Mouse (Mus musculus) brain, embryonic 14.5 days (tissue): ENCODE data around the gene Cd276.

Source experiments
- CTCF ChIP-seq: fragments of 200-500 bp; IDR thresholded peaks from 2 replicates; pipeline ENCODE4 v1.5.1; 2012; ENCODE audit warnings: inconsistent platforms, mild to moderate bottlenecking, moderate library complexity, borderline replicate concordance; ENCODE audit not compliant: insufficient read depth, insufficient read length; ENCODE audit errors: extremely low read depth
- POLR2A ChIP-seq: fragments of 200-500 bp; IDR thresholded peaks from 2 replicates; pipeline ENCODE4 v1.6.1; 2012; ENCODE audit warnings: mild to moderate bottlenecking, inconsistent platforms, borderline replicate concordance; ENCODE audit not compliant: poor library complexity, insufficient read depth, insufficient read length, severe bottlenecking; ENCODE audit errors: extremely low read depth

DNA sequence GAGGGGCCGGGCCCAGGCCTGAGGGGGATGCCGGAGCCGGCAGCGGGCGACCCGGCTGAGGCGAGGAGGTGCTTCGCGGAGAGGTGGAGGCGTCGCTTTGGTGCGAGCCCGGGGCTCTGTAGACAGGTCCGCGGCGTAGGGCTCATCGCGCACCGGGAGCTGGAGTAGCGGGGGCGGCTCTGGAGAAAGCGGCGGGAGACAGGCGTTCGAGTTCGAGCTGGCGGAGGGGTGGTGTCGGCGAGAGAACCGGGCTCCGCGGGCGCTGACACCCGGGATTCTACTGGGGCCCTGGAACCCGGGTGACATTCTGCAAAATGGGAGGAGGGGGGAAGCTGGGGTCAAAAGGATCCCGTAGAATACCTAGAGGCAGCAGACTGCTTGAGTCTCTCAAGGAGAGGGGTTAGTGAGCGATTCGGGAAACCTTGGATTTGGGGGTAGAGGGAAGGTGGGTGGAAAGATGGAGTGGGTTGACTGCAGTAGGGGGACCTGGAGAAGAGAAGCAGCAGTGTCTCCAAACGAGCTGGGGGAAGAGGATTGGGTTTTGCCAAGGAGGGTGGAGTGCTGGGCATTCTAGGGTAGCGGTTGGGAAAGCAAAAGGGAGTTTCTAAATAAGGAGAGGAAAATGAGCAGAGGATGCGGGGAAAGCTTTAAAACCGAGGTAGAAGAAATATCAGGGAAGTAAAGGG, 27.5 kb upstream of the Cd276 start:
- TF ChIP-seq POLR2A (no peak), CTCF (no peak)
